Mouse (Mus musculus) midbrain, embryonic 14.5 days (tissue): ENCODE data around the gene Zfp655. TPM values are rescaled to one million over a fixed set of nuclear protein-coding genes. Genes with fewer than 3 reads are reported as not detected.

Experiments used
- ATAC-seq: fragments of 200-750 bp; cut with Nextera tagmentation; 2 replicates; pipeline ENCODE4 v1.8.0; 2017; ENCODE audit warnings: moderate number of reproducible peaks, moderate library complexity; ENCODE audit not compliant: low FRiP score, low TSS enrichment
- DNase-seq: peaks from one replicate; pipeline ENCODE4 v3.0.0-alpha.2; 2015
- H3K27ac ChIP-seq: fragments of 300-500 bp; sonication (generic); replicated peaks from 2 replicates; pipeline ENCODE4 v1.5.1; 2014; ENCODE audit warnings: mild to moderate bottlenecking, low read depth, low read length, moderate library complexity
- H3K27me3 ChIP-seq: fragments of 300-500 bp; sonication (generic); 2 replicates; pipeline ENCODE4 v1.6.1; 2014; ENCODE audit warnings: low read length, control low read depth, mixed read lengths; ENCODE audit not compliant: control insufficient read depth, insufficient read depth
- H3K36me3 ChIP-seq: fragments of 300-500 bp; sonication (generic); 2 replicates; pipeline ENCODE4 v1.6.1; 2014; ENCODE audit warnings: low read length, control low read depth; ENCODE audit not compliant: control insufficient read depth, insufficient read depth
- H3K4me1 ChIP-seq: fragments of 300-500 bp; sonication (generic); 2 replicates; pipeline ENCODE4 v1.6.1; 2014; ENCODE audit warnings: mild to moderate bottlenecking, antibody characterized with exemption, low read length, control low read depth; ENCODE audit not compliant: control insufficient read depth, insufficient read depth
- H3K4me2 ChIP-seq: fragments of 300-500 bp; sonication (generic); 2 replicates; pipeline ENCODE4 v1.6.1; 2014; ENCODE audit warnings: mild to moderate bottlenecking, low read length, moderate library complexity
- H3K4me3 ChIP-seq: fragments of 300-500 bp; sonication (generic); replicated peaks from 2 replicates; pipeline ENCODE4 v1.5.1; 2014; ENCODE audit warnings: low read depth, low read length
- H3K9ac ChIP-seq: fragments of 300-500 bp; sonication (generic); replicated peaks from 2 replicates; pipeline ENCODE4 v1.6.1; 2014; ENCODE audit warnings: mild to moderate bottlenecking, low read length, moderate library complexity
- H3K9me3 ChIP-seq: fragments of 300-500 bp; sonication (generic); 2 replicates; pipeline ENCODE4 v1.6.1; 2016; ENCODE audit warnings: low read length, control low read depth, mixed read lengths; ENCODE audit not compliant: control insufficient read depth
- WGBS: fragments of 180-500 bp; shearing (Covaris S2); extraction: QIAGEN DNeasy Blood & Tissue Kit; methylation state at CpG from one replicate; pipeline ENCODE4 v1.1.7; 2014; 5-methylcytosine and 5-hydroxymethylcytosine counted together
- polyA plus RNA-seq: library from polyadenylated mRNA; unstranded; fragments of >200 nt; fragmentation: Nextera tagmentation; extraction: Ambion mirVana; gene quantifications from 2 replicates; pipeline ENCODE4 v1.2.1, GENCODE M21; 2014

Gene Zfp655
- polyA plus RNA-seq, 1 experiment from 2014 or later: 44.4 TPM

GRCm38 (mm10) chr5:145292398-145292797 lies 60.9 kb downstream of the Zfp655 start:
- Histone ChIP-seq H3K4me1 (no peaks in the 10 kb centered on the region), H3K9me3 (no peaks in the 10 kb centered on the region), H3K27ac (no peak overlapping the region), H3K9ac (no peak overlapping the region), H3K36me3 (peaks cover 70% of the 10 kb centered on the region), H3K4me3 (no peak overlapping the region), H3K27me3 (no peaks in the 10 kb centered on the region), H3K4me2 (no peak overlapping the region)
- WGBS: 97% methylated on average over 6 of the region's 6 CpGs
- DNase-seq (no peak), ATAC-seq (no peak)

Other genes with a start within 250 kb of the Zfp655 start
- gene Gm4871, start 199.0 kb upstream of the Zfp655 start, polyA plus RNA-seq: not detected in 2 replicates
- gene 1700018F24Rik, start 188.7 kb upstream of the Zfp655 start, polyA plus RNA-seq: not detected in 2 replicates
- gene Arpc1a, start 147.9 kb upstream of the Zfp655 start, polyA plus RNA-seq: 268 and 288 TPM in 2 replicates
- gene Kpna7, start 147.7 kb upstream of the Zfp655 start, polyA plus RNA-seq: not detected in 2 replicates
- gene Arpc1b, start 117.5 kb upstream of the Zfp655 start, polyA plus RNA-seq: 23.9 and 39.4 TPM in 2 replicates
- gene Pdap1, start 91.5 kb upstream of the Zfp655 start, polyA plus RNA-seq: 101 and 121 TPM in 2 replicates
- 196 and 205 TPM in 2 replicates for gene Bud31, start 91.4 kb upstream of the Zfp655 start, polyA plus RNA-seq
- 20.2 and 22.3 TPM in 2 replicates for gene Ptcd1, start 64.6 kb upstream of the Zfp655 start, polyA plus RNA-seq
- 29.1 and 35.1 TPM in 2 replicates for gene Cpsf4, start 64.5 kb upstream of the Zfp655 start, polyA plus RNA-seq
- gene Atp5j2, start 39.7 kb upstream of the Zfp655 start, polyA plus RNA-seq: 477 and 644 TPM in 2 replicates
- gene Zkscan14, start 29.8 kb upstream of the Zfp655 start, polyA plus RNA-seq: 13.9 and 16.4 TPM in 2 replicates
- 13.5 and 17.9 TPM in 2 replicates for gene Zkscan5, start 27.2 kb upstream of the Zfp655 start, polyA plus RNA-seq
- 0.84 and 1.0 TPM in 2 replicates for gene Zscan25, start 48.8 kb downstream of the Zfp655 start, polyA plus RNA-seq
- gene Cyp3a57, start 113.6 kb downstream of the Zfp655 start, polyA plus RNA-seq: not detected in 2 replicates
- gene Cyp3a16, start 238.0 kb downstream of the Zfp655 start, polyA plus RNA-seq: not detected in 2 replicates